7 mouse cellular contexts compared by ENCODE assay signal in genomic region chr9:119558119-119558854, GRCm38 (mm10). TPM values are rescaled to one million over a fixed set of nuclear protein-coding genes. Genes with fewer than 3 reads are reported as not detected.
DNase-seq lines count a peak whose midpoint lies in the region; ATAC-seq and TF ChIP-seq lines count a peak whose summit lies in the region.

No protein-coding gene starts in this region.

- H3K36me3 ChIP-seq in ES-Bruce4 (ENCODE audit: control insufficient read depth, insufficient read depth, low read length, poor library complexity, severe bottlenecking) = no peaks in the 10 kb centered on the region
- H3K36me3 ChIP-seq in liver, embryonic 14.5 days (replicated peaks; ENCODE audit: control insufficient read depth, insufficient read depth, low read depth) = no peaks in the 10 kb centered on the region

- WGBS in liver, embryonic 14.5 days (ENCODE audit: insufficient replicate concordance) = 14% methylated on average over 12 of the region's 12 CpGs

- no peak overlapping the region for H3K9ac ChIP-seq in ES-Bruce4 (ENCODE audit: low read depth, poor library complexity, severe bottlenecking)
- H3K9ac ChIP-seq in liver, embryonic 14.5 days (replicated peaks) = no peak overlapping the region

- peak; percentile 26 for DNase-seq in kidney, adult 9 months
- no peak for DNase-seq in kidney, adult 11 months
- peak; percentile 26 for DNase-seq in WW6 (ENCODE audit: low read depth, low spot score)
- DNase-seq in liver, embryonic 14.5 days (ENCODE audit: low read depth in 3 of 3, low spot score in 3 of 3) = no peak
- DNase-seq in testis, postnatal 10 days (ENCODE audit: low spot score) = peak; percentile 77

- ATAC-seq in liver, embryonic 14.5 days (ENCODE audit: insufficient read depth) = no peak

- no peak for TF ChIP-seq EP300 in ES-Bruce4 (IDR thresholded peaks at IDR 0.05; ENCODE audit: insufficient read depth, low read depth, low read length)
- TF ChIP-seq EP300 in liver, embryonic 14.5 days (IDR thresholded peaks at IDR 0.05; ENCODE audit: low read depth) = no peak

- no peak overlapping the region for H3K4me2 ChIP-seq in liver, embryonic 14.5 days (ENCODE audit: low read depth)

- no peaks in the 10 kb centered on the region for H3K4me1 ChIP-seq in ES-Bruce4 (ENCODE audit: control insufficient read depth, insufficient read depth, low read length)
- H3K4me1 ChIP-seq in embryonic fibroblast, embryonic 13.5 days (ENCODE audit: control insufficient read depth, insufficient read depth, low read length) = no peaks in the 10 kb centered on the region; the same call in 1 of the 2 replicates
- no peaks in the 10 kb centered on the region for H3K4me1 ChIP-seq in liver, embryonic 14.5 days (replicated peaks; ENCODE audit: control insufficient read depth in 2 of 2, insufficient read depth in 2 of 2, low read length in 1 of 2)

- no peak overlapping the region for H3K27ac ChIP-seq in ES-Bruce4 (ENCODE audit: insufficient read depth, low read length)
- no peak overlapping the region for H3K27ac ChIP-seq in embryonic fibroblast, embryonic 13.5 days (ENCODE audit: insufficient read depth, low read length)
- no peak overlapping the region for H3K27ac ChIP-seq in liver, embryonic 14.5 days

- no peaks in the 10 kb centered on the region; the same call in 1 of the 2 replicates for H3K9me3 ChIP-seq in ES-Bruce4 (replicated peaks; ENCODE audit: control insufficient read depth, insufficient read depth, low read length, poor library complexity, severe bottlenecking)
- no peaks in the 10 kb centered on the region for H3K9me3 ChIP-seq in liver, embryonic 14.5 days (ENCODE audit: control insufficient read depth, low read length)

- no peak overlapping the region for H3K4me3 ChIP-seq in ES-Bruce4 (ENCODE audit: low read depth, low read length)
- no peak overlapping the region for H3K4me3 ChIP-seq in embryonic fibroblast, embryonic 13.5 days (ENCODE audit: insufficient read depth, low read length)
- no peak overlapping the region for H3K4me3 ChIP-seq in liver, embryonic 14.5 days (ENCODE audit: insufficient read depth in 1 of 2, low read depth in 2 of 2, low read length in 2 of 2)

- TF ChIP-seq POLR2A in ES-Bruce4 (IDR thresholded peaks at IDR 0.05; ENCODE audit: insufficient read depth, low read length) = no peak
- TF ChIP-seq POLR2A in embryonic fibroblast, embryonic 13.5 days (IDR thresholded peaks at IDR 0.05; ENCODE audit: low read depth, low read length) = no peak

- H3K27me3 ChIP-seq in ES-Bruce4 (ENCODE audit: control insufficient read depth, insufficient read depth, low read length, poor library complexity, severe bottlenecking) = no peaks in the 10 kb centered on the region
- H3K27me3 ChIP-seq in liver, embryonic 14.5 days (ENCODE audit: control insufficient read depth, insufficient read depth, low read length) = no peaks in the 10 kb centered on the region

- peak; percentile 82 for TF ChIP-seq CTCF in ES-Bruce4 (IDR thresholded peaks at IDR 0.05; ENCODE audit: low read depth, low read length)
- TF ChIP-seq CTCF in embryonic fibroblast, embryonic 13.5 days (IDR thresholded peaks at IDR 0.05; ENCODE audit: borderline replicate concordance, insufficient read depth, low read length) = peak; percentile 45; the same call in 1 of the 2 replicates
- peak; percentile 79 for TF ChIP-seq CTCF in liver, embryonic 14.5 days (IDR thresholded peaks at IDR 0.05; ENCODE audit: low read depth)

RNA-seq across cellular contexts. Expression of gene Scn5a, which starts 20.5 kb away (rescaled TPM):
- polyA plus RNA-seq in ES-Bruce4 (2011; ENCODE audit: insufficient read depth, insufficient read length, low read depth, missing spikeins) = 0.49 and 1.2 TPM in 2 replicates
- polyA plus RNA-seq in embryonic fibroblast, embryonic 13.5 days (2011; ENCODE audit: insufficient read length, low read depth, missing spikeins) = not detected in 2 replicates
- polyA plus RNA-seq in liver, embryonic 14.5 days (2012; rRNA removed) = 0.02 and 0.04 TPM in 2 replicates
- polyA plus RNA-seq in liver, embryonic 14.5 days (2014; fragmentation: Nextera tagmentation; extraction: Ambion mirVana) = 0.04 TPM in 1 of 2 replicates, not detected in the other

Comparison
In these comparisons a context has a peak if more than half of its experiments do, and no peak if none do; other contexts are left out.
1. DNase-seq: peak in kidney, adult 9 months (single experiment), WW6 (single experiment) and testis, postnatal 10 days (single experiment); none in kidney, adult 11 months (single experiment) and liver, embryonic 14.5 days (0 of 3).
2. Peak in every context shown above with its lines, with median percentiles within 50 percentile points of each other: CTCF ChIP-seq.